Mouse (Mus musculus) left cerebral cortex, postnatal 4 days (tissue): Measurements from ENCODE around the gene Gm10160. TPM values are rescaled to one million over a fixed set of nuclear protein-coding genes. Genes with fewer than 3 reads are reported as not detected.

Experiments
- DNase-seq: peaks from one replicate; pipeline ENCODE4 v3.0.0-alpha.2; 2022
- intact Hi-C: fragments of 180-260 bp; cut with DNase I; formaldehyde crosslinking; loops from one replicate; pipeline ENCODE4 v1.15.1; 2025
- total RNA-seq, 2 experiments: library from RNA; stranded (reverse); gene quantifications; 2 replicates each; pipeline ENCODE4 v1.2.3; 2021

Gm10160 gene
- not detected for total RNA-seq

GRCm38 (mm10) chr7:81855694-81856093, at the start of gene Gm10160:
Gene Gm10160 (minus strand): TSS chr7:81855794.
- intact Hi-C loops: no loop called here
- DNase-seq: no peak

DNA sequence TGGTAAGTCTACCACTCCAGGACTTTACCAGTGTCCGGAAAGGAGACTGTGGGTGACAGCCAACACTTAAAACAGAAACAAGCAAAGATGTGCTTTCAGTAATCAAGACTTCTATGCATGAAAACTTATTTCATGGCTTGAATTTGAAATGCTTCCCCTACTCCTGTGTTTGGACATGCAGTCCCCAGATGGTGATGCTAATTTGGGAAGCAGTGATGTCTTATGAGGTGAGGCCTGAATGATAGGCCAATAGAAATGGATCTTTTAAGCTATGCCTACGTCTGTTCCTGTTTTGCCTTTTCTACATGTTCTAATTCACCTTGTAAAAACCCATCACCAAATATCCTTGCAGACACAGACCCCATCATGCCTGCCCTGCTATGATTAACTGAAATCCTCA, 49.3 kb upstream of the Gm10160 start:
- intact Hi-C loops: no loop called here
- DNase-seq: no peak

DNA sequence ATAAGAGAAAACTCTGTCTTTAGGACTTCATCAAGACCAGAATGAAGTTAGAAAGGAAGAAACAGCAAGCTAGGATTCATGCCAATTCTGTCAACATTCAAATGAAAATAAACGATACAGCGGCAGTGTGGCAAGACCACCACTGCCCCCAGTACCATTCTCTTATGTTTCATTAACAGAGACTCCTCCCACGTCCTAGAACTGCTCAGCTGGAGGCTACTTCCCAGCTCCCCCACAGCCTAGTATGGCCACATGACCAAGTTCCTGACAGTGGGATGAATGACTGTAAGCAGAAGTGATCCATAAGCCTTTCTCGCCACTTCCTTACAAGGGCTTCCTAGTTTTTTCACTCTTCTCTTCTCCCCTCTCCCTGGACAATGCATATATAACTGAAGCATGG, 48.5 kb upstream of the Gm10160 start:
- intact Hi-C loops: no loop called here
- DNase-seq: no peak

DNA sequence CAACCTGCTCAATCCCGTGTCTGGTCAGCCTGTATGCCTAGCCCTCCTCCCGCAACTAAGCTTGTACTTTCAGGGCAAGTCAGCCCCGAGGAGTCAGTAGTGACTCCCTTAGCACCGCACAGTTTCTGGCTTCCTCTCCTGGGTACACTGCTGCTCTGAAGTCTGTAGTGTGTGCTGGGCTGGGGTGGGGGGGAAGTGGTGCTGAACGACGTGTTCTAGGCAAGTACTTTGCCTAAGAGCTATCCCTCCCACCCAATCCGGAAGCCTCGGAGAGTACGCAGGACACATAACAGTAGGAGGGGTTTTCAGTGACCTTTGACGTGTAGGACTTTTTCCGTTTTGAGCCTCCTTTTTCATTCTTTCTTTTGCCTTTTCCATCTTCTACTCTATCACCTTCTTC, 43.8 kb upstream of the Gm10160 start:
- intact Hi-C loops: no loop called here
- no peak for DNase-seq

GRCm38 (mm10) chr7:81885128-81885527, 29.5 kb upstream of the Gm10160 start:
- intact Hi-C loops: no loop called here
- DNase-seq: no peak

DNA sequence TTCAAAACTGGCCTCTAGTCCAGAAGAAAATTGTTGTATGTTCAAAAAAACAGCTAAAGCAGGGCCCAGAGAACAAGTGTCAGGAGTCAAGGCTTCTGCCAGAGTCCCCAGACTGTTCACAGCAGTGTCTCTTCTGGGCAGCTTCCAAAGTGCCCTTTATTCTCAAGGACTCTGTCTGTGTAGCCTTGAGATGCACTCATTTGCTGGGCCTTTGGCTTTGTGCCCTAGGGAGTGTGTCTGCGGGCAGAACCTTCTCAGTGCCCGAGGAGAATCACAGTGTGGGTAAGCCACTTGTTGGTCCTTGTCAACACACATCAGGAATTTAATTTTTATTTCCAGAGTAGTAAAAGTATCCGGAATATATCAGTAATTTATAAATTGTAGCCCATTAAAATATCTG, 26.0 kb upstream of the Gm10160 start:
- intact Hi-C loops: no loop called here
- peak; percentile 49 for DNase-seq

- DNase-seq: no peak
- intact Hi-C loops: no loop called here
Observed at GRCm38 (mm10) chr7:81880797-81881196, 25.2 kb upstream of the Gm10160 start.

DNA sequence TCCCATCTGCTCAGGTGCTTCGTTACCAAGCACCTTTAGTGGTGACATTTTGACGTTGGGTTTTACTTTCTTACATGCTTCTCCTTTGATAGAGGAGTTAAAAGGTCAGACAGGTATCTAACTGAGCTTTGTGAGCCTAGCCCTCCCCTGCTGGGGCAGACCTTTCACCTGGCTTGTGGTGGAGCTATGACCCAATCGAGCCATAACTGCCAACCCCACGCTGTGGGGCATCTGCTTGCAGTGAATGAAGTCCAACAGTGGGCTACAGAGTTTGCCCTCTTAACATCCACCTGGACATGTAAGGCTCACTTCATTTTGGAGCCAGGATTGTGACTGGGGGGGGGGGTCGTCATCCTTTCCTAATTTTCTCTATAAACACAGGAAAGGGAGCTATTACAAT, 24.7 kb upstream of the Gm10160 start:
- no peak for DNase-seq
- intact Hi-C loops: no loop called here

DNA sequence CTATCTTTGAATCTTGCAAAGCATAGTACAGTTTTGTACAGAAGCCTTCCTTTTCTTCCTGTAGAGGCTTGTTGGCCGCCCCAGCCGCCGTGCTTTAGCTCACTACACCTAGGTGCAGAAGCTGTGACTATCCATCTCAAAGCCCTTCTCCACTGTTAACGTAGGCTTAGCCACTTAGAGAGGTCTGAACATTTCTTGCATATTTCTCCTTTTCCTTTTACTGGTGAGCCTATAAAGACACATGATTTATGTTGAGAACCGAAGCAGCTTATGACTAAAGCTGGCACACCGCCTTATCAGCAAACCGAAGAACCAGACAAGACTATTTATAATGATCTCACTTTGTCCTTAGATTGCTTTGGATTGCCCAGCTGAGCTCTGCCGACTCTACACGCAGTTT, 19.8 kb upstream of the Gm10160 start:
- intact Hi-C loops: no loop called here
- no peak for DNase-seq

DNA sequence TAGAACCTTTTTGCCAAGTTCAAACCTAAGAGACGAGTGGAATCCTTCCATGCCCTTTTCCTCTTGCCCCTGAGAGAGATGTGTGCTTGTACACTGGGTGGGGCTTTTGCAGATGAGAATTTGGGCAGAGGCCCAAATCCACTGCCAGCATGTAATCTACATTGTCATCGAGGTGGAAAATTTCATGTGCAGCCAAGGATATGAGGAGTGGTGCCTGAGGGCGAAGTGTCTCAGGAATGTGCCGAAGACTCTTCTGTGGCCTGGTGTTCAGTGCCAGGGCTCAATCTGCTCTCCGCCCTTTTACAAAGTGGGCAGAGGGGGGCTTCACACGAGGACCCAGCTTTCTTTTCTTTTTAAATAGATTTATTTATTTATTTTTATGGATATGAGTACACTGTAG, 19.0 kb upstream of the Gm10160 start:
- intact Hi-C loops: no loop called here
- peak; percentile 61 for DNase-seq

- intact Hi-C loops: no loop called here
- no peak for DNase-seq
Observed at GRCm38 (mm10) chr7:81873807-81874206, 18.2 kb upstream of the Gm10160 start.

DNA sequence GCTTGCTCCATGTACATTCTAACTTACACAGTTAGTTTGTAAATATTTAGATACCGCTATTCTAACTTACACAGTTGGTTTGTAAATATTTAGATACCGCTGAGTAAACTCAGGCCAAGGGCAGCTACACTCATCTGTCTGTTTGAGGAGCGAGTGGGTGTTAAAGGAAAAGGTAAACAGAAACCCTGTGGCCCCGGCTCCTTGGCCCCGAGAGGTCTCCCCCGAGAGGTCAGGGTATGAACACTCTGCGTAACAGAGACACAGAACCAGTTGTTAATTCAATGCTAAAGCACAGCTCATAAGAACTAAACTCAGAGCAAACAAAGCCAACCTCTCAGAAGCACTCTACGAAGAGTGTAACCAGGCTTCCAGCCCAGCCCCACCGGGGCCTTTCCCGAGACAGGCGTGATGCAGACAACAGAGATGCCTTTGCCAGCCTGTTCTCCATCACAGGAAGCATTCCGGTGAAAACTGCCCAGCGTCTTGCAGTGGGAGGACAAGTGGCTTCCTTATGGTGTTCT, 17.0 kb upstream of the Gm10160 start:
- no peak for DNase-seq
- intact Hi-C loops: no loop called here

GRCm38 (mm10) chr7:81868158-81868557, 12.6 kb upstream of the Gm10160 start:
- intact Hi-C loops: no loop called here
- peak; percentile 97 for DNase-seq

GRCm38 (mm10) chr7:81867231-81867930, 11.8 kb upstream of the Gm10160 start:
- intact Hi-C loops: no loop called here

GRCm38 (mm10) chr7:81865937-81866336, 10.3 kb upstream of the Gm10160 start:
- intact Hi-C loops: no loop called here
- no peak for DNase-seq

More at GRCm38 (mm10) chr7:81867231-81867930, 11.8 kb upstream of the Gm10160 start:
- DNase-seq: no peak

DNA sequence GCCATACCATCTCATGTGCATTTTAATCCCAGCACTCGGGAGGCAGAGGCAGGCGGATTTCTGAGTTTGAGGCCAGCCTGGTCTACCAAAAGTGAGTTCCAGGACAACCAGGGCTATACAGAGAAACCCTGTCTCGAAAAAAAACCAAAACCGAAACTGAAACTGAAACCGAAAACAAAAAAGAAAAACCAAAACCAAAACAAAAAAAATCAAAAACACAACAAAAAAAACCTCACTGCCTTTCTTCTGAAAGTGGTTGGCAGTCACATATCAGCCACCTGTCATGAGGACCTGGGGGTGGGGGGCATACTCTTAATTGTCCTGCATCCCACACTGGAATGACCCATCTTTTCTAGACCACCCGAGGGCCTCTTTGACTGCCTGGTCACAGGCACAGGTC, 9.0 kb upstream of the Gm10160 start:
- no peak for DNase-seq
- intact Hi-C loops: no loop called here

DNA sequence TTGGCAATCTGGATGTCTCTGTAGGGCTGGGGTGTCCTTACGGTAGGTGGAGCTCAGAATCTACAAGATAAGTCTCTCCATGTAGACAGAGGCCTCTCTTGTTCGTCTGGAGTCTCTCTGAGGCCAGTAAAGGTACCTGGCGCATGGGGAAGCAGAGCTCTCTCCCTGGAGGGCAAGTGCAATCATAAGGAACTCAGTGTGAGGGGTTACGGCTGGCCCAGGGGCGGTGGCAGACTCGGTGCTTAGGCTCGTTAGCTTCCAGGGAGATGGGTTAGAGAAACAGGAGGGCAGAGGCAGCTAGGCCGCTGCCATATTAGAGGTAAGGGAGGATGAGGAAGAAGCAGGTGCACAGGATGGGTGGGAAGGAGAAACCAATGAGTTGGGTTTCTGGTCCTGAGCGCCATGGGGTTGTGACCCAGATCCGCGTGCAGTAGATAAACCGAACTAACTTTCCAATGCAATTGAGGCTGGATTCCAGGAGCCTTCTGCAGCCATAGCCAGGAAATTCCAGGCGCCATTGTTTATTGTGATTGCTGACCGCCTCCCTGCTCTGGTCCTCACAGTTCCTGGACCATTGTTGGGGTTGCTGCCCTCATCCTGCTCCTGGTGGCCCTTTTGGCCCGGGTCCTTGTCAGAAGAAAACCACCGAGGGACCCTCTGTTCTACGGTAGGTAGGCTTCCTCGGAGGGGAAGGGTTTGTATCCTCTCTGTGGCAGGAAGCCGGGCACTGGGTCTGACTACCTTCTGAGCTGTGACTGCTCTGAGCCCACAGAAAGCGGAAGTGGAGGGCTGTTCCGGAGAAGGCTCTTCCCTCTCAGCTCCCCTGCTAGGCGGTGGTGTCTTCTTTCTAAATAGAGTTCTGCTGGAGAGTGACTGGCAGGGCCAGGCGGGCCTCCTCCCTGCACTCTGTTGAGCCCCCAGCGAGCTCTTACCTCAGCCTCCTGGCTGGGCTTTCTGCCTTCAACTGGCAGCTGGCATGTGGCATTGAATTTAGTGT, 7.3 kb upstream of the Gm10160 start:
- no peak for DNase-seq

DNA sequence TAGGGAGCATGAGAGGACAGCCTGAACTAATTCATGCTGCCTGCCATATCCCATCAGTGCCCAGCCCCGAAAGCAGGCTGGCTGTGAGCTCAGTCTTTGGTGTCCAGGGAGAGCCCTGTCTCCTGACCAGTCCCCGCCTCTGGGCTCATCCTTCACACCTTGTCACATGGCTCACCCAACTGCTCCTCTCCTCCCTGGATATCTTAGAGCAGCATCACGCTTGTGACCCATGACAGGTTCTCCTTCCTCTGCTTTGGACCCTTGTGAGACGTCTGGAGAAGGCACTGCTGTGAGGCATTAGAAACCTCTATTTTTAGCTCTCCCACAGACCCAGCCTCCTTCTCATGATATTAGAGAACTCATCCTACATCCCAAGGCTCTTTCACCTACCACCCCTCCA, 6.3 kb upstream of the Gm10160 start:
- DNase-seq: no peak
- intact Hi-C loops: no loop called here

More for the DNA sequence above, 7.3 kb upstream of the Gm10160 start:
- intact Hi-C loops: no loop called here

DNA sequence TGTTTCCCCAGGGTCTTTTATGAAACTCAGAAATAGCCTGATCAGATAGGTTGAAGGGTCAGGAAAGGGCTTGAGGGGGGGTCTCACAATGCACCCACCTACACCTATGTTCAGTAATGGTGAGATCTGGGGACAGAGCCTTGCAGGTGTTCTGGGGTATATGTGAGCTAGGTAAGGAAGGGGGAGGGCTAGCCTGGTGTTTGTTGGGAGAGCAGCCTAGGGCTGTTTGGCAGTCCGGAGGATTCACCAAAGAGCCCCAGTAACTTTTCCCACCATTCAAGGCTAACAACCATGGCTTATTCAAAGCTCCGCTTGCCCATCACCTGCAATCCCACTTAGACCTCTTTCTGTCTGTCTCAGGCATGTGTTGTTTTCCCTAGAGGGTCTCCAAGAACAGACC, 5.9 kb upstream of the Gm10160 start:
- intact Hi-C loops: no loop called here
- DNase-seq: no peak

- intact Hi-C loops: no loop called here
- DNase-seq: no peak
Observed at GRCm38 (mm10) chr7:81860996-81861395, 5.4 kb upstream of the Gm10160 start.

GRCm38 (mm10) chr7:81860071-81860470, 4.5 kb upstream of the Gm10160 start:
- intact Hi-C loops: no loop called here
- no peak for DNase-seq
